Mouse (Mus musculus): Measurements from ENCODE around the gene Prep. TPM values are rescaled to one million over a fixed set of nuclear protein-coding genes. Genes with fewer than 3 reads are reported as not detected.

The Prep gene
- polyA plus RNA-seq, 1 experiment, result 7.1 TPM

DNA sequence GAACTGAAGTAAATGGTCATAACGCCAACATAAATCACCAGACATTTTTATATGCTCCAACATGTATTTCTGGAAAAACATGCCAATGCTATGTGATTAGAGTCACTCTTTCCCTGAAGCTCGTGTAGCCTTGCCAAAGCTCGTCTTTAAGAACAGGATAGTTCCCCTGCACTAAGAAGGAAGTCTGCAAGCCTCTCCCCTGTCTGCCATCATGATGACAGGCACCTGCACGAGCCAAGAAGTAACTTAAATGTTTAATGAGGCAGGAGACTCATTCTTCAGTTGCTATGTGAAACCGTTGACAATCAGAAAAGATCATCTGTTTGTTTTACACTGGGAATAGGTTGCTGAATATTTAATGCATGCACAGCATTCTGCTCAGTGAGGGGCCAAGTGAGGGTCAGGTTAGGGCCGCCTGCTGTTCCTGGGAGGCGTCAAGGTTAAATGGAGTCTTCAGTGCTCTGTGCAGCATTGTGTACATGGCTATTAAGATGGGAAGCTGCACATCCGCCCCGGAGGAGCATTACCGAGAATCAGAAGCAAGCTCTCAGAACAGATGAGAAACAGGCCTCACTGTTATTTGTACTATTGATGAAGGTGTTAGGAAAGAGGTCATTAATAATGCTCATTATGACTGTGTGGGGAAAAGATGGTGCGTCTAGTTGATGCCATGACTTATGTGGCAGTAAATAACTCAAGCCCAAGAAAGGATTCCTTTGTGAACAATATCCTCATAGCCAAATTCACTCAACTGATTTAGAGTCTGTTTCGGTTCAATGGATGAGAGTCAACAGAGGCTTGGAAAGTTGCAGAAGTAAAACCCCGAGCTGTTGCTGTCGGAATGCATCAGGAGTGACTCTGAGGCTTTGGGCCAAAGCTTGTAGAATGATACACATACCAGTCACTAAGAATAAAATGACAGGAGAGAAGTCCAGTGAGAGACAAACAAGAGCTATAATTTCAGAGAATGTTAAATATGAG is 126.6 kb downstream of the Prep start:
- no peak overlapping the region for H3K4me3 ChIP-seq (ENCODE audit: insufficient read depth, low read length)
- TF ChIP-seq CTCF (IDR thresholded peaks at IDR 0.05; ENCODE audit: extremely low read depth, insufficient read depth, low read length), result no peak
- TF ChIP-seq POLR2A (IDR thresholded peaks at IDR 0.05; ENCODE audit: extremely low read depth, insufficient read depth, low read length), result no peak
- no peak overlapping the region for H3K27ac ChIP-seq (ENCODE audit: insufficient read depth, low read length)
- no peaks in the 10 kb centered on the region for H3K4me1 ChIP-seq (ENCODE audit: control insufficient read depth, insufficient read depth, low read length)

DNA sequence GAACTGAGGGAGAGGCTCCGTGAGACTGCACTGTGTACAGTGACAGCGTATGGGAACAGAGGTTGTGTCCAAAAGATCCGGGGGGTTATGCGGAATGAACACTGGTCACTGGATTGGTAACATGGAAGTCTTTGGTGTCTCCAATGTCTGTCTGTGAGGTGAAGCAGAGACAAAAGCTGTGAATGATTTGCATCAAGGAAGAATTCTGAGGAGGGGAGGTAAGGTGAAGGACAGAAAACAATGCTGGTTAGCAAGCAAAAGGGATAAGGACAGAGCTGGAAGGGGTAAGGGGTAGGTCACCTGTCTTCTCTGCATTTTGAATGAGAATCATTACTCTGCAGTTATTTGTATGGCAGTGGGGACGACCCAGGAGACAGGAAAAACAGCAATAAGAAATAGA is 127.5 kb downstream of the Prep start:
- TF ChIP-seq CTCF (IDR thresholded peaks at IDR 0.05; ENCODE audit: extremely low read depth, insufficient read depth, low read length), result no peak
- TF ChIP-seq POLR2A (IDR thresholded peaks at IDR 0.05; ENCODE audit: extremely low read depth, insufficient read depth, low read length), result no peak
- Histone ChIP-seq H3K4me1 (ENCODE audit: control insufficient read depth, insufficient read depth, low read length) (no peaks in the 10 kb centered on the region), H3K4me3 (ENCODE audit: insufficient read depth, low read length) (no peak overlapping the region), H3K27ac (ENCODE audit: insufficient read depth, low read length) (no peak overlapping the region)

DNA sequence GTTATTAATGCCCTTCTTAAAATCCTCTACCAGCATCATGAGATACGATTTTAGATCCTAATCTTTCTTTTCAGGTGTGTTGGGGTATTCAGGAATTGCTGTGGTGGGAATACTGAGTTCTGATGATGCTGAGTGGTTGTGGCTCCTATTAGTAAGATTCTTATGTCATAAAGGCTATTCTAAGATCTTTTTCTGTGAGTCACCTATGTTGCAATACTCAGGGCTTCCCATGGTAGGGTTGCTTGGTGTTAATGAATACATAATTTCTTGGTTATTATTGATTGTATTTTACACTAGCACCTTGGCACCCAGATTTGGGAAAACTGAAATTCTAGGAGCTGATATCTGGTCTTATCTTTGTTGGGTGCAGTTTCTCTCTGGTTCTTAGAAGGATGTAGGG is 137.6 kb downstream of the Prep start:
- TF ChIP-seq CTCF (IDR thresholded peaks at IDR 0.05; ENCODE audit: extremely low read depth, insufficient read depth, low read length), result no peak
- TF ChIP-seq POLR2A (IDR thresholded peaks at IDR 0.05; ENCODE audit: extremely low read depth, insufficient read depth, low read length), result no peak
- H3K27ac ChIP-seq (ENCODE audit: insufficient read depth, low read length), result no peak overlapping the region
- H3K4me1 ChIP-seq (ENCODE audit: control insufficient read depth, insufficient read depth, low read length), result no peaks in the 10 kb centered on the region

DNA sequence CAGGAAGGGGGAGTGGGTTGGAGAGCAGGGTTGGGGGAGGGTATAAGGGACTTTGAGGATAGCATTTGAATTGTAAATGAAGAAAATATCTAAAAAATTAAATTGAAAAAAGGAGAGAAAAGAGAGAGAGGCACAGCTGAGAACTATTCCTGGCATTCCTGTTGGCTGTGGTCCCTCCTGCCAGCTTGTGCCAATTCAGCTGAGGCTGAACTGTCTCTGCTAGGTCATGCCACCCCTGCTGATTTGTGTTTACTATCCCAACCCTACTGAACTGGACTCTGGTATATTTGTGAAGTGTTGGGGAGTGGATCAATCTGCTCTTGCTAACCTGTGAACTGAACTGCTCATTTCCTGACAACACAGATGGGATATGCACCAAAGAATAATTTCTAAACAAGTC is 143.2 kb downstream of the Prep start:
- TF ChIP-seq CTCF (IDR thresholded peaks at IDR 0.05; ENCODE audit: extremely low read depth, insufficient read depth, low read length) (no peak), POLR2A (IDR thresholded peaks at IDR 0.05; ENCODE audit: extremely low read depth, insufficient read depth, low read length) (no peak)

More for the DNA sequence above, 137.6 kb downstream of the Prep start:
- no peak overlapping the region for H3K4me3 ChIP-seq (ENCODE audit: insufficient read depth, low read length)

DNA sequence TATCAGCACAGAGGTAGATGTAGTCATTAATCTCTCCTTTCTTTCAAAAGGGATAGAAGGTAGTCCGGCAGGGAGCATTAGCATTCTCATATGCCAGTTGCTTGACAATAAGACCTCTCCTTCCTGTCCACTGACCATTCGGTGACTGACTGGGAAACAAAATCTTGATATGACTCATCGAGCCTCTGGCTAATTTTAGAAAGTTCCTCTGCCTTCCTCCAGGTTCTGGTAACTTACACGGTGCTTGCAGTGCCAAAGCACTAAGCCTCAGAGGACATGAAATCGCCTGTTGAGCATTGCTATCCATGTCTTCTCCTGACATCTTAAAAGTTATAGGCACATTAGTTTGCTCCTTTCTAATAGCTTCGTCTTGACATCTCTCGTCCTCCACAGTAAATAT is 149.7 kb downstream of the Prep start:
- no peak overlapping the region for H3K27ac ChIP-seq (ENCODE audit: insufficient read depth, low read length)
- no peaks in the 10 kb centered on the region for H3K4me1 ChIP-seq (ENCODE audit: control insufficient read depth, insufficient read depth, low read length)
- TF ChIP-seq CTCF (IDR thresholded peaks at IDR 0.05; ENCODE audit: extremely low read depth, insufficient read depth, low read length) (no peak), POLR2A (IDR thresholded peaks at IDR 0.05; ENCODE audit: extremely low read depth, insufficient read depth, low read length) (no peak)
- H3K4me3 ChIP-seq (ENCODE audit: insufficient read depth, low read length), result no peak overlapping the region

More for the DNA sequence above, 143.2 kb downstream of the Prep start:
- Histone ChIP-seq H3K4me1 (ENCODE audit: control insufficient read depth, insufficient read depth, low read length) (no peaks in the 10 kb centered on the region), H3K4me3 (ENCODE audit: insufficient read depth, low read length) (no peak overlapping the region), H3K27ac (ENCODE audit: insufficient read depth, low read length) (no peak overlapping the region)

Other genes with a start within 250 kb of the Prep start
- gene Popdc3, start 110.9 kb downstream of the Prep start, polyA plus RNA-seq (2012; rRNA removed), result 0.84 and 0.87 TPM in 2 replicates